Mouse (Mus musculus) liver, adult 2 months (tissue): ENCODE measurements around the gene Foxe3. TPM values are rescaled to one million over a fixed set of nuclear protein-coding genes. Genes with fewer than 3 reads are reported as not detected.
"Not testable (repeated sequence)": the region's sequence is repeated elsewhere in the genome, so short reads cannot be mapped to it uniquely, and the experiment has no call there.

Experiments used
- DNase-seq: peaks from one replicate; pipeline ENCODE4 v3.0.0-alpha.2; 2011; ENCODE audit warnings: low read depth, low spot score; ENCODE audit errors: extremely low read depth
- H3K27ac ChIP-seq: fragments of 200-500 bp; replicated peaks from 2 replicates; pipeline ENCODE4 v1.5.1; 2012; ENCODE audit warnings: low read depth, mild to moderate bottlenecking, control low read depth, inconsistent platforms, low read length; ENCODE audit not compliant: insufficient read depth
- H3K27me3 ChIP-seq: fragments of 200-500 bp; 2 replicates; pipeline ENCODE4 v1.6.1; 2012; ENCODE audit warnings: mild to moderate bottlenecking, moderate library complexity, low read length, inconsistent platforms; ENCODE audit not compliant: control insufficient read depth, insufficient read depth
- H3K36me3 ChIP-seq: fragments of 200-500 bp; 2 replicates; pipeline ENCODE4 v1.6.1; 2012; ENCODE audit warnings: low read length, inconsistent platforms; ENCODE audit not compliant: control insufficient read depth, insufficient read depth
- H3K4me1 ChIP-seq: fragments of 200-500 bp; 2 replicates; pipeline ENCODE4 v1.6.1; 2011; ENCODE audit warnings: low read length; ENCODE audit not compliant: control insufficient read depth, insufficient read depth
- H3K4me3 ChIP-seq: fragments of 200-500 bp; 2 replicates; pipeline ENCODE4 v1.5.1; 2011; ENCODE audit warnings: low read depth, mild to moderate bottlenecking, control low read depth, low read length, moderate library complexity; ENCODE audit not compliant: insufficient read depth
- H3K79me2 ChIP-seq: fragments of 200-500 bp; 2 replicates; pipeline ENCODE4 v1.6.1; 2012; ENCODE audit warnings: inconsistent platforms, mild to moderate bottlenecking, low read length, moderate library complexity; ENCODE audit not compliant: control insufficient read depth, insufficient read depth
- H3K9ac ChIP-seq: fragments of 200-500 bp; 2 replicates; pipeline ENCODE4 v1.6.1; 2012; ENCODE audit warnings: low read depth, mild to moderate bottlenecking, control low read depth, inconsistent platforms, low read length
- CTCF ChIP-seq: fragments of 200-500 bp; IDR thresholded peaks from 2 replicates; pipeline ENCODE4 v1.5.1; 2011; ENCODE audit warnings: low read depth, low read length, control low read depth
- POLR2A ChIP-seq: fragments of 200-500 bp; IDR thresholded peaks from 2 replicates; pipeline ENCODE4 v1.6.1; 2011; ENCODE audit warnings: low read length, control low read depth; ENCODE audit not compliant: insufficient read depth; ENCODE audit errors: extremely low read depth
- WGBS: fragments of 180-500 bp; shearing (Covaris S2); methylation state at CpG from one replicate; pipeline ENCODE4 v1.1.7; 2018; 5-methylcytosine and 5-hydroxymethylcytosine counted together
- polyA plus RNA-seq: library from polyadenylated mRNA; depleted of rRNA; stranded (reverse); fragments of >200 nt; gene quantifications from 2 replicates; pipeline ENCODE4 v1.2.3, GENCODE M21; 2012; rRNA removed
- total RNA-seq: library from RNA; depleted of rRNA; stranded (reverse); fragments of >200 nt; gene quantifications from 2 replicates; pipeline ENCODE4 v1.2.3, GENCODE M21; 2014; rRNA removed

Foxe3 gene
- total RNA-seq (not detected in 2 replicates), polyA plus RNA-seq (not detected in 2 replicates)

GRCm38 (mm10) chr4:114925917-114926312 lies at the start of gene Foxe3:
TSS of gene Foxe3 (minus strand) at chr4:114926013.
- peak within 1 kb of the TSS; percentile 27; the same call in 1 of the 2 replicates for H3K9ac ChIP-seq
- no peaks in the 10 kb centered on the region for H3K79me2 ChIP-seq
- H3K4me1 ChIP-seq: no peaks in the 10 kb centered on the region
- H3K27ac ChIP-seq: no peak within 1 kb of the TSS
- TF ChIP-seq POLR2A: no peak
- no peak for TF ChIP-seq CTCF
- WGBS: 2% methylated on average over 17 of the region's 25 CpGs
- no peaks in the 10 kb centered on the region for H3K36me3 ChIP-seq
- H3K27me3 ChIP-seq: peaks cover 22% of the 10 kb centered on the region
- peak within 1 kb of the TSS; percentile 48; the same call in 1 of the 2 replicates for H3K4me3 ChIP-seq
- no peak for DNase-seq

- H3K36me3 ChIP-seq: peaks cover under 1% of the 10 kb centered on the region
- H3K27ac ChIP-seq: no peak overlapping the region
- H3K4me1 ChIP-seq: peaks cover 4% of the 10 kb centered on the region; the same call in 1 of the 2 replicates
- no peak for TF ChIP-seq POLR2A
- TF ChIP-seq CTCF: no peak
- no peaks in the 10 kb centered on the region for H3K27me3 ChIP-seq
- WGBS: 90% methylated on average over 1 of the region's 1 CpGs
- no peak overlapping the region for H3K4me3 ChIP-seq
- DNase-seq: no peak
- H3K79me2 ChIP-seq: peaks cover 9% of the 10 kb centered on the region; the same call in 1 of the 2 replicates
- H3K9ac ChIP-seq: no peak overlapping the region
Observed at GRCm38 (mm10) chr4:114973229-114973740, 47.5 kb upstream of the Foxe3 start.

- Histone ChIP-seq H3K36me3 (peaks cover 21% of the 10 kb centered on the region), H3K9ac (no peak overlapping the region), H3K4me1 (peaks cover 4% of the 10 kb centered on the region; the same call in 1 of the 2 replicates), H3K4me3 (no peak overlapping the region), H3K79me2 (peaks cover 2% of the 10 kb centered on the region; the same call in 1 of the 2 replicates), H3K27ac (no peak overlapping the region), H3K27me3 (no peaks in the 10 kb centered on the region)
- 36% methylated on average over 5 of the region's 5 CpGs for WGBS
- DNase-seq: peak; percentile 74
- no peak for TF ChIP-seq CTCF
- TF ChIP-seq POLR2A: no peak
Observed at GRCm38 (mm10) chr4:114970736-114971135, 44.9 kb upstream of the Foxe3 start.

- H3K36me3 ChIP-seq: peaks cover 31% of the 10 kb centered on the region
- not testable (repeated sequence) for H3K4me3 ChIP-seq, H3K27ac ChIP-seq, H3K27me3 ChIP-seq, H3K4me1 ChIP-seq, DNase-seq, H3K9ac ChIP-seq, H3K79me2 ChIP-seq
- WGBS: 22% methylated on average over 2 of the region's 2 CpGs
Observed at GRCm38 (mm10) chr4:114960881-114961280, 35.1 kb upstream of the Foxe3 start.

- TF ChIP-seq POLR2A (no peak), CTCF (no peak)
- 91% methylated on average over 2 of the region's 2 CpGs for WGBS
Observed at GRCm38 (mm10) chr4:114959533-114959932, 33.7 kb upstream of the Foxe3 start.

GRCm38 (mm10) chr4:114958786-114959185 lies 33.0 kb upstream of the Foxe3 start:
- Histone ChIP-seq H3K27ac (no peak overlapping the region), H3K9ac (no peak overlapping the region), H3K4me1 (no peaks in the 10 kb centered on the region), H3K79me2 (no peaks in the 10 kb centered on the region), H3K27me3 (no peaks in the 10 kb centered on the region), H3K36me3 (peaks cover 16% of the 10 kb centered on the region), H3K4me3 (no peak overlapping the region)
- WGBS: 90% methylated on average over 4 of the region's 4 CpGs
- DNase-seq: no peak
- no peak for TF ChIP-seq POLR2A
- TF ChIP-seq CTCF: no peak

More at GRCm38 (mm10) chr4:114959533-114959932, 33.7 kb upstream of the Foxe3 start:
- Histone ChIP-seq H3K27me3 (no peaks in the 10 kb centered on the region), H3K79me2 (no peaks in the 10 kb centered on the region), H3K4me3 (no peak overlapping the region), H3K36me3 (peaks cover 20% of the 10 kb centered on the region), H3K27ac (no peak overlapping the region), H3K9ac (no peak overlapping the region), H3K4me1 (no peaks in the 10 kb centered on the region)
- DNase-seq: no peak
